Mouse (Mus musculus): ENCODE data around the gene Patl2. TPM values are rescaled to one million over a fixed set of nuclear protein-coding genes. Genes with fewer than 3 reads are reported as not detected.

The Patl2 gene
- total RNA-seq (2023), result not detected

GRCm38 (mm10) chr2:122186106-122186505 lies at the start of gene Patl2, which contains the start of gene Terb2:
Gene Patl2, minus strand, starts transcription at chr2:122186189.
Gene Terb2, plus strand, starts transcription at chr2:122186272.

GRCm38 (mm10) chr2:122234611-122235288 lies 48.8 kb upstream of the Patl2 start, which contains the start of gene Sord:
Gene Sord, plus strand, starts transcription at chr2:122234749.

GRCm38 (mm10) chr2:122160680-122161079 lies 25.3 kb downstream of the Patl2 start, which contains the start of gene Trim69:
Gene Trim69, plus strand, starts transcription at chr2:122160700.

GRCm38 (mm10) chr2:122147508-122148241 lies 38.3 kb downstream of the Patl2 start, which contains the start of gene B2m:
Gene B2m, plus strand, starts transcription at chr2:122147686.

GRCm38 (mm10) chr2:122117961-122118958 lies 67.7 kb downstream of the Patl2 start, which contains the start of gene Spg11:
Gene Spg11, minus strand, starts transcription at chr2:122118386.

Other genes with a start within 250 kb of the Patl2 start
- 43.9 TPM for gene Ctdspl2, start 230.2 kb downstream of the Patl2 start, total RNA-seq (2023)
- not detected for gene Mageb3, start 230.1 kb downstream of the Patl2 start, total RNA-seq (2023)
- gene Eif3j1, start 157.6 kb downstream of the Patl2 start, total RNA-seq (2023), result 44.6 TPM
- gene Spg11, start 67.8 kb downstream of the Patl2 start, total RNA-seq (2023), result 27.0 TPM
- 2,769 TPM for gene B2m, start 38.5 kb downstream of the Patl2 start, total RNA-seq (2023)
- gene Trim69, start 25.5 kb downstream of the Patl2 start, total RNA-seq (2023), result 1.3 TPM
- gene Terb2, start 83 bp upstream of the Patl2 start, total RNA-seq (2023), result not detected
- gene Sord, start 48.6 kb upstream of the Patl2 start, total RNA-seq (2023), result 1.6 TPM
- gene Duox2, start 112.3 kb upstream of the Patl2 start, total RNA-seq (2023), result not detected
- not detected for gene Duoxa2, start 112.7 kb upstream of the Patl2 start, total RNA-seq (2023)
- not detected for gene Duoxa1, start 127.5 kb upstream of the Patl2 start, total RNA-seq (2023)
- gene Duox1, start 129.5 kb upstream of the Patl2 start, total RNA-seq (2023), result not detected
- gene Shf, start 183.0 kb upstream of the Patl2 start, total RNA-seq (2023), result 8.0 TPM
- 144 TPM for gene Slc28a2, start 240.3 kb upstream of the Patl2 start, total RNA-seq (2023)

Measured in CD8-positive naive resting alpha-beta T cell, adult 57 days (primary cell).